Mouse (Mus musculus) bone marrow macrophage, adult 2 months (primary cell): ENCODE data around the gene Thbs4.

ENCODE experiments used
- CTCF ChIP-seq: IDR thresholded peaks from 2 replicates; pipeline ENCODE4 v1.5.1; 2012; ENCODE audit warnings: low read depth, mild to moderate bottlenecking, low read length, moderate library complexity
- POLR2A ChIP-seq: IDR thresholded peaks from 2 replicates; pipeline ENCODE4 v1.6.1; 2012; ENCODE audit warnings: mild to moderate bottlenecking, low read depth, low read length, borderline replicate concordance

DNA sequence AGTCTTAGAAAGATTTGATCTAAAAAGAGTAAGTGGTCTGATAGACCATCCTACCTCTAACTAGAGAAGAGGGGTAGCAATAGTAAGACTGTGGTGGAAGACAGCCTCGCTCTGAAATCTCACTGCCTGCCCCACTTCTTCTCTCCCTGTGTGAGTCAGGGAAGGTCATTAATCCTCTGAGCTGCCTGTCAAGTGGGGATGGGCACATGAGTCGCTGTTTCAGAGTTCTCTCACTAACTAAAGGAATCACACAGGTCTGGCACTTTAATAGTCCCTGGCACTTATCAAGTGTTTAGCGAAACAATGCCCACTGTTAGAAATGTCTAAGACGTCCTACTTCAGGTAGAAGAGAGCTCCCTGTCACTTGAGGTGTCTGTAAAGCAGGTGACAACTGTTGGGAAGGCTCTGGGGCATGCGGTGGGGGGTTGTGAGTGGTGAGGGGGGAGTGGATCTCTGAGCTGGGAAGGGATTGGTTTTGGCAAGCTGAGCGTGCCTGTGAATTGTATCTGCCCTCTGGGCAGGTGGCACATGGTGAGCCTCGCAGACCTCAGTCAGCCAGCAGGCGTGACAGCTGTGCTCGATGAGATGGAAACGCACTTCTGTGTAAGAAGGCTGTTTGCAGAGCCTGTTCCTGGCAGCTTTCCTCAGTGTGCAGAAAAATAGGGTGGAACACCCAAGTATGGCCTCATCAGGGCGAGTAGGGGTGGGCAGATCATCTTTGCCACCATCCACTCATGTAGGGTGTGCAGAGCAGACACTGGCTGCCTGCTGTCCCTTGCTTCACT, 57.9 kb downstream of the Thbs4 start:
- TF ChIP-seq CTCF (no peak), POLR2A (no peak)
